Mouse (Mus musculus) kidney, embryonic 14.5 days (tissue): ENCODE results near the gene Rsph4a. TPM values are rescaled to one million over a fixed set of nuclear protein-coding genes. Genes with fewer than 3 reads are reported as not detected.
A peak's percentile ranks its signal among the peaks of the same experiment; 100 is the strongest.
"Not testable (repeated sequence)": the region's sequence is repeated elsewhere in the genome, so short reads cannot be mapped to it uniquely, and the experiment has no call there.

Source experiments
- ATAC-seq: fragments of 200-750 bp; cut with Nextera tagmentation; 2 replicates; pipeline ENCODE4 v1.8.0; 2017; ENCODE audit warnings: moderate number of reproducible peaks, mild to moderate bottlenecking, moderate TSS enrichment, moderate library complexity; ENCODE audit not compliant: low FRiP score, low TSS enrichment
- H3K27ac ChIP-seq: fragments of 300-500 bp; sonication (generic); 2 replicates; pipeline ENCODE4 v1.5.1; 2014; ENCODE audit warnings: low read depth, mild to moderate bottlenecking, low read length, moderate library complexity, mixed read lengths
- H3K27me3 ChIP-seq: fragments of 300-500 bp; sonication (generic); 2 replicates; pipeline ENCODE4 v1.6.1; 2014; ENCODE audit warnings: mild to moderate bottlenecking, low read length; ENCODE audit not compliant: control insufficient read depth, insufficient read depth
- H3K36me3 ChIP-seq: fragments of 300-500 bp; sonication (generic); 2 replicates; pipeline ENCODE4 v1.6.1; 2014; ENCODE audit warnings: low read length, mixed read lengths; ENCODE audit not compliant: control insufficient read depth, insufficient read depth
- H3K4me1 ChIP-seq: fragments of 300-500 bp; sonication (generic); 2 replicates; pipeline ENCODE4 v1.6.1; 2014; ENCODE audit warnings: low read length, mixed read lengths; ENCODE audit not compliant: control insufficient read depth, insufficient read depth
- H3K4me2 ChIP-seq: fragments of 300-500 bp; sonication (generic); replicated peaks from 2 replicates; pipeline ENCODE4 v1.6.1; 2014; ENCODE audit warnings: low read depth, mild to moderate bottlenecking, low read length
- H3K4me3 ChIP-seq: fragments of 300-500 bp; sonication (generic); 2 replicates; pipeline ENCODE4 v1.5.1; 2014; ENCODE audit warnings: mild to moderate bottlenecking, low read length
- H3K9ac ChIP-seq: fragments of 300-500 bp; sonication (generic); 2 replicates; pipeline ENCODE4 v1.6.1; 2014; ENCODE audit warnings: low read depth, mild to moderate bottlenecking, low read length, moderate library complexity
- H3K9me3 ChIP-seq: fragments of 300-500 bp; sonication (generic); 2 replicates; pipeline ENCODE4 v1.6.1; 2016; ENCODE audit warnings: low read length; ENCODE audit not compliant: control insufficient read depth
- WGBS: fragments of 180-500 bp; shearing (Covaris S2); extraction: QIAGEN DNeasy Blood & Tissue Kit; methylation state at CpG from one replicate; pipeline ENCODE4 v1.1.7; 2014; 5-methylcytosine and 5-hydroxymethylcytosine counted together
- polyA plus RNA-seq: library from polyadenylated mRNA; unstranded; fragments of >200 nt; fragmentation: Nextera tagmentation; extraction: Ambion mirVana; gene quantifications from 2 replicates; pipeline ENCODE4 v1.2.1, GENCODE M21; 2014

The Rsph4a gene
- 0.06 TPM in 1 of 2 replicates, not detected in the other for polyA plus RNA-seq

DNA sequence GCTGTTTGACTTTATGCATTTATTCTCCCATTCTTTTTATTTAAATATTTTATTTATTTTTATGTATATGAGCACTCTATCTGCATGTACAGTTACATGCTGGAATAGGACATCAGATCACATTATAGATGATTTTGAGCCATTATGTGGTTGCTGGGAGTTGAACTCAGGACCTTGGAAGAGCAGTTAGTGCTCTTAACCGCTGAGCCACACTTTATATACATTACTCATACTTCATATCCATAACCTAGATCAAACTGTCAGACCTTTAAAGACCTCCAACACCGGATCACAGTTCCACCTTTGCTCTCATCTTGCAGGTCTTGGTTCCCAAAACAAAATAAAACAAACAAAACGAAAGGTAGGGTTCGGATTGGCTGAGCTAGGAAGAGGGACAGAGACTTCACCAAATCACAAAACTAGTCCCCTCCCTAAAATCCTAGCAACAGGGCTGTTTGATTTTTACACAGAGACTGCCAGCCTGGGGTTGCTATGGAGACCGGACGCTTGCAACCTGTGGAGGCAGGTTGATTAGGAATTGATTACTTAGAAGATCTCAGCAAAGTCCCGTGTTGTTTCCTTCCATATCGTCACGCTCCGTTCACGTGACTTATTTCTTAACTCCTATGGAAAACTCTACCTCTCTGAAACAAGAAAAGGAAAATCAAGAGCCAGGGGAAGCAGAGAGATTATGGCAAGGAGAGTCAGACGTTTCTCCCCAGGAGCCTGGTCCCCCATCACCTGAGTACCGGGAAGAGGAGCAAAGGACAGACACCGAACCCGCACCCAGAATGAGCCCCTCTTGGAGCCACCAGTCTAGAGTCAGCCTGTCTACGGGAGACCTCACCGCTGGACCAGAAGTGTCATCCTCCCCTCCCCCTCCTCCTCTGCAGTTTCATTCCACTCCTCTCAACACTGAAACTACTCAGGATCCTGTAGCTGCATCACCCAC, at the start of gene Rsph4a:
Rsph4a (plus strand) TSS at position 582 of the 952 bp plus-strand sequence.
- peak; percentile 98 for ATAC-seq
- WGBS = 6% methylated on average over 17 of the region's 17 CpGs

DNA sequence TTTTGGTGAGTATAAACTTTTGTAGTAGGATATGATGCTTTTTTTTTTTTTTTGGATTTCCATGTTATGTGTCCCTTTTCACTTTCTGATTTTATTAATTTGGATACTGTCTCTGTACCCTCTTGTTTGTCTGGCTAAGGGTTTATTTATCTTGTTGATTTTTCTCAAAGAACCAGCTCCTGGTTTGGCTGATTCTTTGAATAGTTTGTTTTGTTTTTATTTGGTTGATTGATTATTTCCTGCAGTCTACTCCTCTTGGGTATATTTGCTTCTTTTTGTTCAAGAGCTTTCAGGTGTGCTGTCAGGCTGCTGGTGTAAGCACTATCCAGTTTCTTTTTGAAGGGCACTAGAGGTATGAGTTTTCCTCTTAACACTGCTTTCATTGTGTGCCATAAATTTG, 47.5 kb upstream of the Rsph4a start, which contains the start of gene Sult3a1:
Sult3a1 (plus strand) TSS at position 301 of the 400 bp plus-strand sequence.
- Histone ChIP-seq H3K27me3 (no peaks in the 10 kb centered on the region), H3K9me3 (no peaks in the 10 kb centered on the region)
- no peak for ATAC-seq

More for the DNA sequence above, at the start of gene Rsph4a:
- Histone ChIP-seq H3K36me3 (no peaks in the 10 kb centered on the region), H3K4me3 (peak within 1 kb of the TSS; percentile 40), H3K9me3 (no peaks in the 10 kb centered on the region), H3K9ac (0 out of 2 replicates have a peak within 1 kb of the TSS, but pooled peaks have one; percentile 12), H3K27ac (no peak within 1 kb of the TSS), H3K4me2 (peak within 1 kb of the TSS; percentile 57), H3K4me1 (0 out of 2 replicates have a peak, but pooled peaks cover 3% of the 10 kb centered on the region), H3K27me3 (no peaks in the 10 kb centered on the region)

DNA sequence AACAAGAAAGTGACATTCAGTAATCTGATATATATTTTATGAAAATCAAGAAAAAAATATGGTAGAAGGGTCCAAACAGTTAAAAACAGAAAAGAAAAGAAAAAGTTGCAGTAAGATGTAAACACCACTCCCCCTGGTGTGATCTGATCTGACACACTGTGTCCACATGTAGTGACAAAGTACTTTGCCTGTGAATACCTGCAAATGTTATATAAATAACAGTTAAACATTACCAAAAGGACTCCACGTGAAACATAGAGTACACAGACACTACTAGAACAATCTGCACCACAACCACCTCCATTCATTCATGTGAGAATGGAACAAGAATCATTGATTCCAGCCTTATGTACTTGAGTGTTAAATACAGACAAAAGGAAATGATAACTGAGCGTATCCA, 38.9 kb upstream of the Rsph4a start:
- Histone ChIP-seq H3K9me3 (no peaks in the 10 kb centered on the region), H3K27me3 (no peaks in the 10 kb centered on the region), H3K27ac (no peak overlapping the region), H3K4me2 (no peak overlapping the region), H3K36me3 (no peaks in the 10 kb centered on the region), H3K4me3 (no peak overlapping the region), H3K9ac (no peak overlapping the region), H3K4me1 (no peaks in the 10 kb centered on the region)
- ATAC-seq = no peak
- 77% methylated on average over 2 of the region's 2 CpGs for WGBS

More for the DNA sequence above, 47.5 kb upstream of the Rsph4a start, which contains the start of gene Sult3a1:
- Histone ChIP-seq H3K4me1 (no peaks in the 10 kb centered on the region), H3K27ac (no peak within 1 kb of the TSS), H3K9ac (no peak within 1 kb of the TSS), H3K4me3 (no peak within 1 kb of the TSS), H3K4me2 (no peak within 1 kb of the TSS), H3K36me3 (no peaks in the 10 kb centered on the region)

DNA sequence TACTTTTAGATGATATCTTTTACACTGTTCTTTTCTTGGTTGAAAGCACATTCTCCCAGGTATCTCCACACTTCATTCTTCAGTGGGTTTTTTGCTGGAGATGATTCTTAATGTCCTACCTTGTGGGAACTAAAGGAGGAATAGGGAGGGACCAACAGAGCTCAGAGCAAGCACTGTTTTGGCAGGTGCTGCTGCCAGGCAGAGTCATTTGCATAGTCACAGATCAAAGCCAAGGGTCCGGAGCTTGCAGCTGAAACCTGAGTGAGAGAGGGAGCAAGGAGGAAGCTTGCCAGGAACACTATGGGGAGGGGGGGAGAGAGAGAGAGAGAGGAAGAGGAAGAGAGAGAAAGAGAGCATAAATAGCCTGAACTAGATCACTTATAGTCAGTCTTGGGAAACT, 34.5 kb upstream of the Rsph4a start:
- Histone ChIP-seq H3K9me3 (no peaks in the 10 kb centered on the region; the same call in 1 of the 2 replicates), H3K27ac (no peak overlapping the region), H3K4me1 (no peaks in the 10 kb centered on the region), H3K27me3 (no peaks in the 10 kb centered on the region), H3K4me3 (no peak overlapping the region), H3K9ac (no peak overlapping the region), H3K4me2 (no peak overlapping the region), H3K36me3 (no peaks in the 10 kb centered on the region)
- WGBS = 0% methylated on average over 1 of the region's 1 CpGs
- ATAC-seq = no peak

DNA sequence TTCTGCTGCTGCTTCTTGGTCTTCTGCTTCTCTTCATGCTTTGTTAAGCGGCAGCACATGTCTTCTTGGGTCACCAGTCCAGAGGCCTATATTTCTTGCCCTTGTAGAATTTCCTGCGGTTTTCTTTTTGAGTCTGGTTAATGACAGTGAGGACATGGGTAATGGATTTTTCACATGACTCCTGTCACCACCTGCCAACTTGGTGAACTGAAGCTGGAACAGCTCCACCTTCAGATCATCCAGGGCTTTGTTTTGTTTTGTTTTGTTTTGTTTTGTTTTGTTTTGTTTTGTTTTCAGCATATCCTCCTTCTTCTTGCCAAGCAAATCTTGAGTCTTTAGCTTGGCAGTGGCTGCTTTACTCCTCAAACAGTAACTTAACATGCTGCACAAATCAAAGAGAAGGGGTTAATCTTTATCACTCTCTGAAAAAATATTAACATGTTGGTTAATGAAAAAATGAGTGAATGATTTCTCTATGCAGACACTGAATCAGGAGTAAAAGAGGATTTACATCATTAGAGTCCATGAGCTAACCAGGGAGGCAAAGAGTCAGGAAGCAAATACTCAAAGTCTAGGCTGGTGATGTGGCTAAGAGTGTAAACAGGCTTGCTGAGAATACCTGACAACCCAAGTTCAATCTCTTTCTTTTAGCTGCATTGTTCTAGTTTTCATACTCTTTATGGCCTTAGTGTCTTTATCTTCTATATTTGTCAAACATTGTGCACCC, 32.1 kb upstream of the Rsph4a start:
- Histone ChIP-seq H3K36me3 (no peaks in the 10 kb centered on the region), H3K27me3 (no peaks in the 10 kb centered on the region), H3K4me3 (no peak overlapping the region), H3K4me2 (no peak overlapping the region), H3K9ac (no peak overlapping the region), H3K27ac (no peak overlapping the region), H3K9me3 (no peaks in the 10 kb centered on the region; the same call in 1 of the 2 replicates), H3K4me1 (no peaks in the 10 kb centered on the region)
- 51% methylated on average over 2 of the region's 2 CpGs for WGBS
- no peak for ATAC-seq

DNA sequence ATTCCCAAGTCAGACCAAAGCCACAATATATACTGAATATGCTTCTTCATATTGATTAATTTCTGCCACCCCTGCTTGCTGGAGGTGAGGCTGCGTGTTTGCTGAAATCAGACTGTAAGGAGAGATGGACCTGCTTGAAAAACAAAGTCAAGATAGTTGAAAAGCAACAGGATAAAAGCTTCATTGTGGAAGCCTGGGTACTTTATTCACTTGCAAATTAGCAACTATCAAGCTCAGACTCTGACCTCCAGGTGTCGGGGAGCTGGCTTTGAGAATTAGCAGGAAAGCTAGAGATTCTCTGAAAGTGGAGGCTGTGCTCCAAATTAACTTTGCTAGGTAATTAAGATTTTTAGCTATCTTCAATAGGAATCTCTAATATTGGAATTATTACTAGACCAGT, 22.5 kb upstream of the Rsph4a start:
- not testable (repeated sequence) for H3K27me3 ChIP-seq, H3K9me3 ChIP-seq, H3K4me1 ChIP-seq, H3K36me3 ChIP-seq, H3K9ac ChIP-seq, H3K4me2 ChIP-seq, H3K4me3 ChIP-seq, ATAC-seq, H3K27ac ChIP-seq
- 77% methylated on average over 2 of the region's 2 CpGs for whole genome bisulfite sequencing

DNA sequence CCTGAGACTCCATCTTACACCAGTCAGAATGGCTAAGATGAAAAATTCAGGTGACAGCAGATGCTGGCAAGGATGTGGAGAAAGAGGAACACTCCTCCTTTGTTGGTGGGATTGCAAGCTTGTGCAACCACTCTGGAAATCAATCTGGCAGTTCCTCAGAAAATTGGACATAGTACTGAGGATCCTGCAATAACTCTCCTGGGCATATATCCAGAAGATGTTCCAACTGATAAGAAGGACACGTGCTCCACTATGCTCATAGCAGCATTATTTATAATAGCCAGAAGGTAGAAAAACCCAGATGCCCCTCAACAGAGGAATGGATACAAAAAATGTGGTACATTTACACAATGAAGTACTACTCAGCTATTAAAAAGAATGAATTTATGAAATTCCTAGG, 3.4 kb upstream of the Rsph4a start:
- H3K9me3 ChIP-seq, H3K27me3 ChIP-seq, H3K9ac ChIP-seq, H3K27ac ChIP-seq, ATAC-seq, H3K4me3 ChIP-seq, H3K4me1 ChIP-seq, H3K36me3 ChIP-seq, H3K4me2 ChIP-seq: not testable (repeated sequence)
- 86% methylated on average over 1 of the region's 1 CpGs for WGBS

DNA sequence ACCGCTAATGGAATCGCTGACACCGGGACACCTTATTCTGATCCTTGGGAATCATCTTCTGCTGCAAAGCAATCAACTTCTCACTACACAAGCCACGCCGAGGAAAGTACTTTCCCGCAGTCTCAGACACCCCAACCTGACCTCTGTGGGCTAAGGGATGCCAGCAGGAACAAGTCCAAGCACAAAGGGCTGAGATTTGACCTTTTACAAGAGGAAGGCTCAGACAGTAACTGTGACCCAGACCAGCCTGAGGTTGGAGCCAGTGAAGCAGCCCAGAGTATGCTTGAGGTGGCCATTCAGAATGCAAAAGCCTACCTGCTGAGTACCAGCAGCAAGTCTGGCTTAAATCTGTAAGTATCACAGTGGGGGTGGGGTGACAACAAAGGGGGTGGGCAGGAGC, 578 bp downstream of the Rsph4a start:
- peak overlapping the region; percentile 40 for H3K4me3 ChIP-seq
- 0 out of 2 replicates have a peak, but pooled peaks have one; percentile 32 for ATAC-seq

More for the DNA sequence above, 578 bp downstream of the Rsph4a start:
- no peaks in the 10 kb centered on the region for H3K36me3 ChIP-seq
- no peaks in the 10 kb centered on the region for H3K27me3 ChIP-seq
- 4% methylated on average over 6 of the region's 6 CpGs for WGBS
- H3K4me1 ChIP-seq = 0 out of 2 replicates have a peak, but pooled peaks cover 3% of the 10 kb centered on the region
- peak overlapping the region; percentile 57 for H3K4me2 ChIP-seq
- no peak overlapping the region for H3K27ac ChIP-seq
- 0 out of 2 replicates have a peak overlapping the region, but pooled peaks have one; percentile 12 for H3K9ac ChIP-seq
- no peaks in the 10 kb centered on the region for H3K9me3 ChIP-seq
